Mouse (Mus musculus) midbrain, embryonic 15.5 days (tissue): ENCODE data around the gene Gstp1. TPM values are rescaled to one million over a fixed set of nuclear protein-coding genes. Genes with fewer than 3 reads are reported as not detected.
"Not testable (repeated sequence)": the region's sequence is repeated elsewhere in the genome, so short reads cannot be mapped to it uniquely, and the experiment has no call there.

Experiments used
- ATAC-seq: fragments of 200-750 bp; cut with Nextera tagmentation; replicated peaks from 2 replicates; pipeline ENCODE4 v1.8.0; 2017; ENCODE audit warnings: moderate TSS enrichment
- H3K27ac ChIP-seq: fragments of 300-500 bp; sonication (generic); 2 replicates; pipeline ENCODE4 v1.5.1; 2015; ENCODE audit warnings: mild to moderate bottlenecking, inconsistent platforms
- H3K27me3 ChIP-seq: fragments of 300-500 bp; sonication (generic); replicated peaks from 2 replicates; pipeline ENCODE4 v1.6.1; 2015; ENCODE audit warnings: inconsistent platforms
- H3K36me3 ChIP-seq: fragments of 300-500 bp; sonication (generic); replicated peaks from 2 replicates; pipeline ENCODE4 v1.6.1; 2015; ENCODE audit warnings: inconsistent platforms
- H3K4me1 ChIP-seq: fragments of 300-500 bp; sonication (generic); 2 replicates; pipeline ENCODE4 v1.6.1; 2015; ENCODE audit warnings: inconsistent platforms
- H3K4me2 ChIP-seq: fragments of 300-500 bp; sonication (generic); 2 replicates; pipeline ENCODE4 v1.6.1; 2015; ENCODE audit warnings: inconsistent platforms, mild to moderate bottlenecking, moderate library complexity
- H3K4me3 ChIP-seq: fragments of 300-500 bp; sonication (generic); 2 replicates; pipeline ENCODE4 v1.5.1; 2015; ENCODE audit warnings: mild to moderate bottlenecking, inconsistent platforms
- H3K9ac ChIP-seq: fragments of 300-500 bp; sonication (generic); 2 replicates; pipeline ENCODE4 v1.6.1; 2015; ENCODE audit warnings: mild to moderate bottlenecking, inconsistent platforms
- H3K9me3 ChIP-seq: fragments of 300-500 bp; sonication (generic); 2 replicates; pipeline ENCODE4 v1.6.1; 2016; ENCODE audit warnings: inconsistent platforms
- WGBS: fragments of 180-500 bp; shearing (Covaris S2); methylation state at CpG from one replicate; pipeline ENCODE4 v1.1.7; 2015; ENCODE audit warnings: mixed read lengths; 5-methylcytosine and 5-hydroxymethylcytosine counted together
- polyA plus RNA-seq: library from polyadenylated mRNA; unstranded; fragments of >200 nt; fragmentation: Nextera tagmentation; extraction: Ambion mirVana; gene quantifications from 2 replicates; pipeline ENCODE4 v1.2.1, GENCODE M21; 2015

Gene Gstp1
- polyA plus RNA-seq, 1 experiment from 2014 or later = 513 TPM

DNA sequence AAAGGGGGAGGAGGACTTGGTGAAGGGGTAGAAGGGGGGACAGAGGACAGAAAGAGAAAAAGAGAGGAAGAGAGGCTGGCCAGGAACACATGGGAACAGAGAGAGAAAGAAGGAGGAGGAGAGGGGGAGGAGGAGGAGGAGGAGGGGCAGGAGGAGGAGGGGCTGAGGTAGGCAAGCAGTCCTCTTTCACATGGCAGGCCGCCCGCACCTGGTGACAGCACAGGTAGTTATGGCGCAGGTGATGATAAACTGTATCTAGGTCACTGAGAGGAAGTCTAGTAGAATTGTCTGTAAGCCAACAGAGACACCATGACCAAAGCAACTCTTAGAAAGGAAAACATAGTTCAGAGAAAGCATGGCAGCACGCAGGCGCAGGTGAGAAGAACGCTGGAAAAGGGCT lies 33.6 kb upstream of the Gstp1 start:
- Histone ChIP-seq H3K9me3 (no peaks in the 10 kb centered on the region), H3K9ac (no peak overlapping the region), H3K4me1 (no peaks in the 10 kb centered on the region), H3K27ac (no peak overlapping the region), H3K4me3 (no peak overlapping the region), H3K4me2 (no peak overlapping the region), H3K27me3 (no peaks in the 10 kb centered on the region), H3K36me3 (no peaks in the 10 kb centered on the region)
- ATAC-seq = no peak
- 94% methylated on average over 6 of the region's 6 CpGs for WGBS

DNA sequence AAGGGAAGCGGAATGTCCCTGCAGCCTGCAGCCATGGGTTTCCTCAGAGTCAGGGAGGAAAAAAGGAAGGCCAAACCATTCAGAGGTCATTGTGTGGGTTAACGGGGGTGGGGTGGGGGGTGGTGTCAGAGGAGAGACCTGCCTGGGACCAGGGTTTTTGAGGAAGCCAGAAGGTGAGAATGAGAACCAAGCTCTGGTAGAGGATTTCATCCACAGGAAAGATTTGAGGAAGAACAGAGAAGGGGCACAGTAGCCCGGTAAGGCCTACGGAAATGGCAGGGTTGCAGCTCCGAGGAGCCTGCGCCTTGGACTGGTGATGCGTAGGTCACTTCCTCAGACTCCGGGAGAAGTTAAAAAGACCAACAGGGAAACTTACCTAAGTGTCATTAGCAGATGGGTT lies 33.0 kb upstream of the Gstp1 start:
- WGBS = 83% methylated on average over 8 of the region's 8 CpGs
- Histone ChIP-seq H3K4me2 (no peak overlapping the region), H3K9ac (no peak overlapping the region), H3K27ac (no peak overlapping the region), H3K36me3 (no peaks in the 10 kb centered on the region), H3K4me3 (no peak overlapping the region), H3K9me3 (no peaks in the 10 kb centered on the region), H3K27me3 (no peaks in the 10 kb centered on the region), H3K4me1 (no peaks in the 10 kb centered on the region)
- no peak for ATAC-seq

GRCm38 (mm10) chr19:4070311-4070710 lies 32.5 kb upstream of the Gstp1 start:
- Histone ChIP-seq H3K9ac (no peak overlapping the region), H3K9me3 (no peaks in the 10 kb centered on the region), H3K4me1 (no peaks in the 10 kb centered on the region), H3K4me3 (no peak overlapping the region), H3K27ac (no peak overlapping the region), H3K36me3 (no peaks in the 10 kb centered on the region), H3K4me2 (no peak overlapping the region), H3K27me3 (no peaks in the 10 kb centered on the region)
- ATAC-seq = no peak
- 71% methylated on average over 15 of the region's 15 CpGs for WGBS

- Histone ChIP-seq H3K9me3 (no peaks in the 10 kb centered on the region), H3K4me2 (no peak overlapping the region), H3K36me3 (no peaks in the 10 kb centered on the region), H3K4me3 (no peak overlapping the region), H3K4me1 (no peaks in the 10 kb centered on the region), H3K27me3 (no peaks in the 10 kb centered on the region), H3K27ac (no peak overlapping the region), H3K9ac (no peak overlapping the region)
- no peak for ATAC-seq
- 51% methylated on average over 15 of the region's 15 CpGs for WGBS
These were observed 31.1 kb upstream of the Gstp1 start for GRCm38 (mm10) chr19:4068717-4069410.

DNA sequence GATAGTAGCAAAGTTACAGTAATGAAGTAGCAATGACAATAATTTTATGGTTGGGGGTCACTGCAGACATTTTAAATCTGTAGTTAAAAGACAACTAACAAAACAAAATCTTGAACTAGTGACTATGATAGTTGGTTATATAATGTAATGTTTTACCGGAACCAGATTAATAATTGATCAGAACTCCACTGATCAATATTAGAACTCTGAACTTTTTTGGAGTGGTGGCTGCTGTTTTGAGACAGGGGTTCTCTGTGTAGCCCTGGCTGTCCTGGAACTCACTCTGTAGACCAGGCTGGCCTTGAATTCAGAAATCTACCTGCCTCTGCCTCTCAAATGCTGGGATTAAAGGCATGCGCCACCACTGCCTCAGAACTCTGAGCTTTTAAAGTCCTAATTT lies 30.5 kb upstream of the Gstp1 start:
- not testable (repeated sequence) for H3K4me3 ChIP-seq, H3K9me3 ChIP-seq, H3K36me3 ChIP-seq, ATAC-seq, H3K4me1 ChIP-seq, H3K9ac ChIP-seq, H3K4me2 ChIP-seq, H3K27me3 ChIP-seq, H3K27ac ChIP-seq
- WGBS = 95% methylated on average over 2 of the region's 2 CpGs

DNA sequence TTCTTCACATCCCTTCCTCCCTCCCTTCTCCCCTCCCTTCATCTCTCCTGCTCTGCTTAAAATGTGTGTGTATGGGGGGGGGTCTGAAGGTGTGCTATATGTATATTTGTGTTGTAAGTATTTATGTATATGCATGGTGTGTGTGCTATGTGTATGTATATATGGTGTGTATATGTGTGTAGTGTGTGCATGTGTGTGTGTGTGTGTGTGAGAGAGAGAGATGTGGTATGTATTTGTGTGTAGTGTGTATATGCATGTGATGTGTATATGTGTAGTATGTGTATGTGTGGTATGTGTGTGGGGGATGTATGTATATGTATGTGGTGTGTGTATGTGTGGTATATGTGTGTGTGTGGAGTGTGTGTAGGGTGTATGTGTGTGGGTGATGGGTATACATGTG lies 29.1 kb upstream of the Gstp1 start:
- no peak overlapping the region for H3K4me2 ChIP-seq
- H3K9ac ChIP-seq = no peak overlapping the region
- H3K9me3 ChIP-seq = no peaks in the 10 kb centered on the region
- no peaks in the 10 kb centered on the region for H3K4me1 ChIP-seq
- no peaks in the 10 kb centered on the region for H3K36me3 ChIP-seq
- no peak overlapping the region for H3K4me3 ChIP-seq
- no peaks in the 10 kb centered on the region for H3K27me3 ChIP-seq
- no peak overlapping the region for H3K27ac ChIP-seq
- ATAC-seq = no peak

GRCm38 (mm10) chr19:4066280-4066679 lies 28.5 kb upstream of the Gstp1 start:
- 90% methylated on average over 6 of the region's 6 CpGs for WGBS
- no peaks in the 10 kb centered on the region for H3K36me3 ChIP-seq
- no peaks in the 10 kb centered on the region for H3K9me3 ChIP-seq
- no peak overlapping the region for H3K27ac ChIP-seq
- H3K9ac ChIP-seq = no peak overlapping the region
- no peak overlapping the region for H3K4me3 ChIP-seq
- no peak overlapping the region for H3K4me2 ChIP-seq
- H3K27me3 ChIP-seq = no peaks in the 10 kb centered on the region
- ATAC-seq = no peak
- no peaks in the 10 kb centered on the region for H3K4me1 ChIP-seq

GRCm38 (mm10) chr19:4064501-4064900 lies 26.7 kb upstream of the Gstp1 start:
- not testable (repeated sequence) for H3K27ac ChIP-seq, H3K4me3 ChIP-seq, H3K9me3 ChIP-seq, H3K27me3 ChIP-seq, H3K4me2 ChIP-seq, H3K4me1 ChIP-seq, H3K36me3 ChIP-seq, ATAC-seq, H3K9ac ChIP-seq
- WGBS = 52% methylated on average over 6 of the region's 11 CpGs

GRCm38 (mm10) chr19:4063357-4063756 lies 25.6 kb upstream of the Gstp1 start:
- WGBS = 82% methylated on average over 4 of the region's 4 CpGs
- not testable (repeated sequence) for H3K27me3 ChIP-seq, ATAC-seq, H3K36me3 ChIP-seq, H3K27ac ChIP-seq, H3K4me3 ChIP-seq, H3K4me1 ChIP-seq, H3K9ac ChIP-seq, H3K4me2 ChIP-seq, H3K9me3 ChIP-seq

DNA sequence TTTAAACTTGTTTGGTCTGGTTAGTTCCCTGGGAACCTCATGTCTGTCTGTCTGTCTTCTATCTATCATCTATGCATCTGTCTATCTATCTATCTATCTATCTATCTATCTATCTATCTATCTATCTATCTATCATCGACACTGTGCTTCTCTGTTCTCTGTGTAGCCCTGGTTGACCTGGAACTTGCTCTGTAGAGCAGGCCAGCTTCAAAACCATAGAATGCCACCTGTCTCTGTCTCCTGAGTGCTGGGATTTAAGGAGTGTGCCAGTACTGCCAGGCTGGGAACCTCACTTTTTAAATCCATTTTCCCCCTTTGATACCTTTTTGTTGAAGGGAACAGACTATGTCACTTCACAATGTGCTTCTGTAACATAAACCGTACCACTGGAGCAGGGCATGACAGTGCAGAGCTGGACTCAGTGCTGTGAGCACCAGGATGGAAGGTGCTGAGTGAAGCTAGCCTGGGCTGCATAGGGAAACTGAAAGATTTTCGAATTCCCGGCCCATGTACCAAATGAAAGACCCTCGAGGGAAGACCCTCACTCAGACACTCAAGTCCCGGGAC lies 23.2 kb upstream of the Gstp1 start:
- no peak for ATAC-seq
- Histone ChIP-seq H3K27me3 (no peaks in the 10 kb centered on the region), H3K4me1 (no peaks in the 10 kb centered on the region), H3K27ac (no peak overlapping the region), H3K4me3 (no peak overlapping the region), H3K9ac (no peak overlapping the region), H3K9me3 (no peaks in the 10 kb centered on the region), H3K36me3 (no peaks in the 10 kb centered on the region), H3K4me2 (no peak overlapping the region)
- WGBS = 95% methylated on average over 6 of the region's 6 CpGs

DNA sequence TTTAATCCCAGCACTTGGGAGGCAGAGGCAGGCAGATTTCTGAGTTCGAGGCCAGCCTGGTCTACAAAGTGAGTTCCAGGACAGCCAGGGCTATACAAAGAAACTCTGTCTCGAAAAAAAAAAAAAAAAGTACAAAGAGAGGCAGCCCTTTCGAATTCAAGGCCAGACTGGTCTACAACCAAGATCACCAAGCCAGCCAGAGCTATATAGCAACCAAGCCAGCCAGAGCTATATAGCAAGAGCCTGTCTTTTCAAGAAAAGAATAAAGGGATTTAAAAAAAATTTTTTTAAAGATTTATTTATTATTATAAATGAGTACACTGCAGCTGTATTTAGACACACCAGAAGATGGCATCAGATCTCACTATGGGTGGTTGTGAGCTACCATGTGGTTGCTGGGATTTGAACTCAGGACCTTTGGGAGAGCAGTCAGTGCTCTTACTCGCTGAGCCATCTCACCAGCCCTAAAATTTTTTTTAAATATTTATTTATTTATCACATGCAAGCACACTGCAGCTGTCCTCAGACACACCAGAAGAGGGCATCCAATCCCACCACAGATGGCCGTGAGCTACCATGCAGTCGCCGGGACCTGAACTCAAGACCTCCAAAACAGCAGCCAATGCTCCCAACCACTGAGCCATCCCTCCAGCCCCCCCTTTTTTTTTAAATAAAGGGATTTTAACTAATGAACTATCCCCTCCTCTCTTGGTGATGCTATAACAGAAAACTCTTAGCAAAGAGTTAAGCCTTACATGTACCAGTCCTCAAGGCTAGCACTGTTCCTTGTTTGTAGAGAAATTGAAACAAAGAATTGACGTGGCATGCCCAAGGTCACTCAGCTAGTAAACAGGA lies 22.5 kb upstream of the Gstp1 start:
- ATAC-seq, H3K4me1 ChIP-seq, H3K9ac ChIP-seq, H3K9me3 ChIP-seq, H3K36me3 ChIP-seq, H3K27ac ChIP-seq, H3K27me3 ChIP-seq, H3K4me3 ChIP-seq, H3K4me2 ChIP-seq: not testable (repeated sequence)
- 89% methylated on average over 8 of the region's 8 CpGs for WGBS

DNA sequence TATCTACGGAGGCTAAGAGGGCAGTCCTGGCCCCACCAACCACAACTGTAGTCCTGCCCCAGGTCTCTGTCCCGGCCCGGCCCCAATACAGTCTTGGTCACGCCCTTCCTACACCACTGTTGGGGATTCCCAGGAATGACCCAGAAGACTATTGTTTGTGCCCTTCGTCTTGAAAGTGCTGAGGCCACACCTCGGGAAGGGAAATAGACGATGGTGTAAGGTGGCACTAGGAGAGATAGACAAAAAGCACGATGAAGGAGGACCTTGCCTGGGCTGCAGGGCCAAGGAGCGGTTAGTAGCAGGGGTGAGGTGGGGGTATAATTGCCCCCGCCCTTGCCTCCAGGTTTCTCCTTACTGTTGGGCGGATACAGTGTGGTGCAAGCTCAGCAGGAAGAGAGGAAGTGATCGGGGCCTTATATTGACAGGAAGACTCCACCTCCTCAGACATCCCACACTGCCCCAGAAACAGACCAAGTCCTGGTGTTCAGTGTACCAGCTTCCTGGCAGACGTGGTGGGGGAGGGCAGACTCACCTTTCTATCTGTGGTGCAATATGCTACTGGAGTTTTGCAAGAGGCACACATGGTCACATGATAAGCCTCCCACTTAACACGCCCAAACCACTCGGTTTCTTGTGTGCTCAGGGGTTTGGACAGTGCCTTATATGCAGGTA lies 21.4 kb upstream of the Gstp1 start, which contains the start of gene Gstp3:
Gene Gstp3, minus strand, starts transcription at position 501 of the 672 bp plus-strand sequence.
- Histone ChIP-seq H3K9me3 (no peaks in the 10 kb centered on the region), H3K4me2 (no peak within 1 kb of the TSS), H3K27ac (no peak within 1 kb of the TSS), H3K4me1 (no peaks in the 10 kb centered on the region), H3K36me3 (no peaks in the 10 kb centered on the region), H3K27me3 (no peaks in the 10 kb centered on the region), H3K9ac (no peak within 1 kb of the TSS), H3K4me3 (no peak within 1 kb of the TSS)
- WGBS = 90% methylated on average over 15 of the region's 15 CpGs
- ATAC-seq = no peak
